Comparison of ENCODE assay signal across 21 mouse cellular contexts in genomic region chr10:25184819-25185603, GRCm38 (mm10).
DNase-seq lines count a peak whose midpoint lies in the region; ATAC-seq lines count a peak whose summit lies in the region.
"Had no signal": no experiment of that assay in that cellular context is flagged by ENCODE, and none has a peak within 500 bp of the region (broad histone marks: within the 10 kb centered on the region; RNA-seq: fewer than 3 reads in every experiment).

No protein-coding gene starts in this region.

- no peak overlapping the region for H3K9ac ChIP-seq in forebrain, embryonic 12.5 days
- H3K9ac ChIP-seq: limb, embryonic 15.5 days; midbrain, embryonic 15.5 days had no signal

- H3K27ac ChIP-seq in forebrain, embryonic 12.5 days = no peak overlapping the region
- H3K27ac ChIP-seq: embryonic facial prominence, embryonic 10.5 days; limb, embryonic 15.5 days; macrophage; midbrain, embryonic 15.5 days had no signal

- H3K4me2 ChIP-seq in forebrain, embryonic 12.5 days = no peak overlapping the region
- H3K4me2 ChIP-seq: limb, embryonic 15.5 days; midbrain, embryonic 15.5 days had no signal

- peak; percentile 47; the same call in 1 of the 2 replicates for ATAC-seq in cerebellum, adult (ENCODE audit: insufficient number of reproducible peaks, low FRiP score, low TSS enrichment)
- ATAC-seq in megakaryocyte progenitor cell, adult 5-6 weeks (replicated peaks; ENCODE audit: poor library complexity) = peak; percentile 62
- ATAC-seq in forebrain, embryonic 12.5 days (ENCODE audit: low FRiP score) = no peak
- ATAC-seq: forebrain, embryonic 16.5 days; midbrain, embryonic 15.5 days had no signal

- no peaks in the 10 kb centered on the region for H3K36me3 ChIP-seq in forebrain, embryonic 12.5 days (replicated peaks)
- H3K36me3 ChIP-seq: embryonic facial prominence, embryonic 10.5 days; limb, embryonic 15.5 days; midbrain, embryonic 15.5 days had no signal

- WGBS in forebrain, embryonic 12.5 days = 80% methylated on average over 10 of the region's 10 CpGs

- no peak overlapping the region for H3K4me3 ChIP-seq in forebrain, embryonic 12.5 days (replicated peaks)
- H3K4me3 ChIP-seq: embryonic facial prominence, embryonic 10.5 days; erythroblast, embryonic 14.5 days; limb, embryonic 15.5 days; midbrain, embryonic 15.5 days had no signal

- no peaks in the 10 kb centered on the region for H3K27me3 ChIP-seq in forebrain, embryonic 12.5 days
- H3K27me3 ChIP-seq: limb, embryonic 15.5 days; midbrain, embryonic 15.5 days had no signal

- no peaks in the 10 kb centered on the region for H3K4me1 ChIP-seq in forebrain, embryonic 12.5 days
- H3K4me1 ChIP-seq: embryonic facial prominence, embryonic 10.5 days; limb, embryonic 15.5 days; midbrain, embryonic 15.5 days had no signal

- H3K9me3 ChIP-seq in forebrain, embryonic 12.5 days = no peaks in the 10 kb centered on the region
- H3K9me3 ChIP-seq: embryonic facial prominence, embryonic 10.5 days; limb, embryonic 15.5 days; midbrain, embryonic 15.5 days had no signal

- DNase-seq in cerebellum, adult 9-10 months = no peak
- DNase-seq in lung, postnatal 36 days = peak; percentile 27
- no peak for DNase-seq in lung, postnatal 14 days
- no peak for DNase-seq in retina, postnatal 1 day
- no peak for DNase-seq in testis, postnatal 10 days (ENCODE audit: low spot score)
- DNase-seq: adrenal gland, postnatal 25 days; cerebellum, postnatal 14 days; heart, postnatal 10 days; kidney, adult 11 months; kidney, postnatal 14 days; right cerebral cortex, postnatal 14 days; thymus, postnatal 36 days had no signal
